Mouse (Mus musculus) Muller cell, postnatal 12 days (primary cell): ENCODE data around the gene Antxr1.

Experiments used
- DNase-seq: peaks from one replicate; pipeline ENCODE4 v3.0.0-alpha.2; 2015; ENCODE audit errors: inconsistent ontology term

Antxr1 gene

DNA sequence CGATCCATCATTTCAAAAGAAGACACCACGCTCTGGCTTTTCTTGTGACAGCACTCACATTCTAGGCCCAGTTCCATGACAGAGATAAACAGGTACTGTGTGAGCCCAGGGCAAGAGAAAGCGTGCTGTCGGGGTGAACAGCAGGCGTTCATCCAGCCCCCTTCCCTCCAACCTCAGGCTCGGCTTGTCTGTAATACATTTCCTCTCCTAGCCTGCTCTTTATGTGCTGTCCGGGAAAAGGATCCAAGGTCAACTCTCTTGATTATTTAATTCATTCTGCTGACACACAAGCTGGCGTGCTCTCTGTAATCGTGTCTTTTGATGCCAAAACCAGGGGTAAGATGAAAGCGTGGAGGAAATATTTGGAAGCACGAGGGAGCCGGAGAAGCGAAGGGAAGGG, 192.0 kb downstream of the Antxr1 start:
- peak; percentile 20 for DNase-seq

- no peak for DNase-seq
Observed at GRCm38 (mm10) chr6:87142239-87142638, 193.4 kb downstream of the Antxr1 start.

GRCm38 (mm10) chr6:87139796-87140553, 195.6 kb downstream of the Antxr1 start:
- DNase-seq, result no peak

- no peak for DNase-seq
Observed at GRCm38 (mm10) chr6:87138479-87138878, 197.1 kb downstream of the Antxr1 start.

DNA sequence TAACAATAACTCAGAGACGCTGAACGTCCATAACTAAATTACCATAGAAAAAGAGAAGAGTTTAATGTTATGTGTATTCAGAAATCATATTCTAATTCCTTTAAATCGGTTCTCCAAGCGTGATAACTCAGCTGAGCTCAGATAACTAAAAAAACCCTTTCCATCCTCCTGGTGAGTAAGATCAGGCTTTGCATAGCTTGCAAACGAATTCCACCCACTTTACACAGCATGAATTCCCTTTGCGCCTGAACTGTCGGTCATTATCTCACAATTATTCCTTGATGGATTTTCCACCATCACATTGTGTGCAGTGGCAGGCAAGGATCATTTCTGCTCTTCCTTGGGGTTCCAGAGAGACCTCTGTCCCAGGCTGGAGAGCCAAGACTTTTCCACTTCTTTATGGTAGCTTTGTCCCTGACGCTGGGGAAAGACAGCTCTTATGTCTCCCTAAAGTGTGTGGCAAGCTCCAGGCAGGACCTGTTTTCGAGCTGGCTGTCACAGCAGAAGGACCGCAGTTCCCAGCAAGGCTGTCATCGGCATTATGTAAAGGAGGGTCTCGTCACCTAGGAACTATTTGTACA, 201.6 kb downstream of the Antxr1 start:
- DNase-seq, result no peak

GRCm38 (mm10) chr6:87133520-87133919, 202.1 kb downstream of the Antxr1 start:
- no peak for DNase-seq

- no peak for DNase-seq
Observed at GRCm38 (mm10) chr6:87131078-87131477, 204.5 kb downstream of the Antxr1 start.

GRCm38 (mm10) chr6:87130628-87131027, 205.0 kb downstream of the Antxr1 start:
- DNase-seq, result no peak

GRCm38 (mm10) chr6:87129861-87130260, 205.8 kb downstream of the Antxr1 start:
- DNase-seq, result no peak

DNA sequence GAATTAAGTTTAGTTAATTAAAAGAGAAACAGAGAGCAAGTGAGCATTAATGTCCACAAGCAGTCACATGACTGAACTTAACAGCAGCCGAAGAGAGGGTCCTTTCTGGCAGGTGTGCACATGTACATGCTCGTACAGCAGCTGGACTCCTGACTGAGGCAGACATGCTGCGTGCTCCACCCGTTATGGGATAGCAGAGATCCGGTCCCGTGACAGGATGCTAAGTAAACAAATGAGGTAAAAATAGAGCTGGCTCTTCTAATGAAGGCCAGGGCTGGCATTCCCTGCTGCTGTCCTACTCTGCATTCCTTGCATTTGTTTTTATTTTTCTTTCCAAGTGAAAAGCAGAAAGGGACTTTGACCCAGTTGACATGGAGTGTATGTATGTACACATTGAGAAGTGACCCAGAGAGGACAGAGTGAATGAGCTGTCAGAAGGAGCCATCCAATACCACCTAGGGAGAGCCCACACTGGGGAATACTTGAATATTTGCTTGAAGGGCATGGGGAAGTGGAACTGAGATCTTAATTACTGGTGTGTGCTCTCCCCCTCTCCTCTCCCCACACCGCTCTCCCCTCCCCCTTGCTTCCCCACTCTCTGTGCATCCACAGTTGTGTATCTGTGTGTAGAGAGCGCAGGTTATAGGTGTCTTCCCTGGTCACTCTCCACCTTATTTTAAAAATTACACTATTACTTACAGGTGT, 208.4 kb downstream of the Antxr1 start:
- DNase-seq, result no peak

DNA sequence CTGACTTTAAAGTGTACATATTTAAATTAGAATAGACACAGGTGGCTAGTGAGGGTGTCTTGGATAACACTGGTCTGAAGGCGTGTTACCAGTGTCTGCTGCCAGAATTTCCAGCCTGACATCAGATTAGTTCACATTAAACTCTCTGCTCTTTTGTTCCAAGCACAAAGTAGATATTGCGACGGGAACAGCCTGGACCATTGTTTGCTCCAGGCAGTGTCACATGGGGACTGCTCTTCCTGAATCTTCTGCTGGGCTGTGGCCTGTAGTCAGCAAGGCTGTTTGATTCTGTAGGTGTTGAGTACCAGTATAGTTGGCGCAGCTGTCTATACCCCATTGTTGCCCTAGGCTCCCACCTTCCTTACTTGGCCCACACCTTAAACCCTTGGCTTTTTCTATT, 211.6 kb downstream of the Antxr1 start:
- DNase-seq, result no peak

DNA sequence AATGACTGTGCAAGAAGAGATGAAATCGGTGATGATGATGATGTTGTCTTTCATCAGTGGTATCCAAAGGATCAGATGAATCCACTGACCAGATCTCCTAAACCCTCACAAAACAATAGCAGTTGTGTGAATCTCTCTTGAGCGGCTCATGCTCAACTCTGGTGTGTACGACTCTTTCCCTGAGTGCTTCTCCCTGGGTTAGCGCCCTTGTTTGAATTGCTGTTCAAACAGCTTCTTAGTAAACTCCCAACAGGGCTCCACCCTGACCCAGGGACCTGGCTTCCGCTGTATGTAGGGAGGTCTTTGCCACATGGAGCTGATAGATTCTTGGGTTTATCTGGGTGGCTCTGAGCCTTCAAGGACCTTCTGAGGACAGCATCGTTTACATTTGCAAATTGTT, 212.2 kb downstream of the Antxr1 start:
- DNase-seq, result no peak

DNA sequence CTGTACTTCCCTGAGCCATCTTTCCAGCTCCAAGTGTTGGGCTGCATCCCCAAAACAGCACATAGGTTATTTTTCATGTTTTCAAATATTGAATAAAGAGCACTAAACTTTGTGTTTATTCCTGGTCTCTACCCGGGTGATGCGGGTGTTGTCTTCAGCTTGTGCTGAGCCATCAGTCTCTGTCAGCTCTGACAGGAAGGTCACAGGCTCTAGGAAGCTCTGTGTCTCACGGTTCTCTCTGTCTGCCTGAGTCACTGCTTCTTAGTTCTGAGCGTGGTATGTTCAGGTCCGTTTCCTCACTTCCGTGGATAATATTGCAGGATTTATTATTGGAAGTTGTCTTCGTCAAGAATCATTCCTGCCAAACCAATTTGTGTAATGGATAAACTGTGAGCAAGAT, 213.7 kb downstream of the Antxr1 start:
- DNase-seq, result no peak

GRCm38 (mm10) chr6:87120661-87121060, 215.0 kb downstream of the Antxr1 start:
- no peak for DNase-seq

DNA sequence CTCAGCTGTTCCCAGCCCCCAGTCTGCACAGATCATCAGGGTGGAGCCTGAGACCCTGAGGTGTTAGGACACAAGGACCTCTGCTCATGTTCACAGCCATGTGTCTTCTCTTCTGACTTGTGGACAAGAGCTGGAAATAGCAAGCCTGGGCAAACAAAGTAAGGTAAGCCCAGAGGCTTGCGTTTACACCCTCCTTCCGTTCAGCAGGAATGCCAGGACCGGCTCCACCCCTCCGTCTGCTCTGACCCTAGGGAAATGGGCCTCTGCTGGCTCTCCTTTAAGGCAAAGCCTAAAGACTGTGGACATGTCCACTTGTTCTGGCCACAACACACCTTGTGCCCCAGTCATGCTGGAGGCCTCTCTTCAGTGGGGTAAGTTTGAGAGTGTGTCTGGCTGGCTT, 215.6 kb downstream of the Antxr1 start:
- no peak for DNase-seq

DNA sequence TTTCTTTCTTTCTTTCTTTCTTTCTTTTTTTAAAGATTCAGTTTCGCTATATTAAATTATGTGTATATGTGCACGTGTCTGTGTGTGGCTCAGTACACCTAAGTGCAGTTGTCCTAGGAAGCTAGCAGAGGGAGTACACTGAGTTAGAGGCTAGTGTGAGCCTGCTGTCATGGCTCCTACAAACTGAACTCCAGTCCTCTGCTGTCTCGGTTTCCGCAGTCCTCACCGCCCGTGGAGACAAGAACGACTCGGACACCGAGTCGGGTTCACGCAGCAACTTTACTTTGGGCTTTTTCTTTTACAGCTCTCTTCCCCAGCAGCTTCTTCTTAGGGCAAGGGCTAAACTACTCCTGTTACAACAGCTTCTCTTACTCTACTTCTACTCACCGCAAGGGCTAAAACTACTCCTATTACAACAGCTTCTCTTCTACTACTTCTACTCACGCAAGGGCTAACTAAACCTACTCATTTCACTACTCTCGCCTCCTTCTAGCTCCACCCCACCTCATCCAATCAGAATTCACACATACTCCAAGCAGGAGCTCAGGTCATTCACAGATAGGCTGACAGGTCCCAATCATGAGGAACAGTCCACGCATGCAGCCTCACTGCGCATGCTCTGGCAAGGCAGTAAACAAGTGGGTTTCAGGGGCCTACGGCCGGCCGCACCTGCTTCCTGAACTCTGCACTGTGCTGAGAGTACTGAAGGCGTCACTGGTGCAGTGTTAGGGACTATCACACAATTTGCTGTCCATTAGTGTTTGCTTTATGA, 216.4 kb downstream of the Antxr1 start:
- no peak for DNase-seq

- no peak for DNase-seq
Observed at GRCm38 (mm10) chr6:87116596-87116995, 219.0 kb downstream of the Antxr1 start.

DNA sequence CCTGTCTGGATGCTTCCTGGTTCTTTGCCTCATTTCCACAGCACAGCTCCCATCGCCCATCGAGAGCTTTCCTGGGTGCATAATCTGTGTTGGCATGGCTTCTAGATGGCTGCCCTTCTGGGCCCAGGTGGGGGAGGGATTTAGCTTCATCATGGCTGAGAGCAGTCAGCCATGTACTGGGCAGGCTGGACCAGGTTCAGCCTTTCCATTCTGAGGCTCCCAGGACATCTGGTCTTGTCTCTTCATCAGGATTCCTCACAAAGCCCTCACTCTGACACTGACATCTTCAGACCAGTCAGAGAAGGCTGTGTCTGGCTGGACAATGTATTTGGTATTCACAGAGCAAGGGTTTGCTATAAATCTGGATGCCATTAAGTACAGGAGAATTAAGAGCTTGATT, 219.6 kb downstream of the Antxr1 start:
- no peak for DNase-seq

DNA sequence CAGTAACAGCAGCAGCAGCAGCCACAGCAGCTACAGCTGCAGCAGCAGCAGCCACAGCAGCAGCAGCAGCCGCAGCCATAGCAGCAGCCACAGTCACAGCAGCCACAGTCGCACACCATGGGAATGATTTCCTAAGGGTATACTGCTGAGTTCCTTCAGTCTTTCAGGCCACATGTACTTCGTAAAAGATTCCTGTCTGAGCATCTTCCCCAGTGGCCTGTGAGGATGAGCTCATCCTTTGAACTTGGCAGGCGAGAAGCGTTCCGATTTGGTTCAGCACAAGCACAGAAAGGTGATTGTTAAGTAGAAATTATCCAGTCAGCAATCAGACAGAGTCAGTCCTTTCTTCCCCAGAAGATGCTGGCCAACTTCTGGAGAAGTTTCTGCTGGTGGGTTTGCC, 223.5 kb downstream of the Antxr1 start:
- peak; percentile 67 for DNase-seq

DNA sequence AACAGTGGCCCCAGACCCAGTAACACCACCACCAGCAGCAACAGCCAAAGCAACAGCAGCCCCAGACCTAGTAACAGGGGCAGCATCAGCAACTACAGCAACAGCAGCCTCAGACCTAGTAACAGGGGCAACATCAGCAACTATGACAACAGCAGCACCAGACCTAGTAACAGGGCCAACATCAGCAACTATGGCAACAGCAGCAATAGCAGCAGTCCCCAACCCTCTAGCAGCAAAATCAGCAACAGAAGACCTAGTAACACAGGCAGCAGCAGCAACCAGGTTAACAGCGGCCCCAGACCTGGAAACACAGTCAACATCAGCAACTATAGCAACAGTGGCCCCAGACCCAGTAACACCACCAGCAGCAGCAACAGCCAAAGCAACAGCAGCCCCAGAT, 224.1 kb downstream of the Antxr1 start:
- DNase-seq, result no peak

- no peak for DNase-seq
Observed at GRCm38 (mm10) chr6:87104123-87104796, 231.4 kb downstream of the Antxr1 start, which contains the start of gene D6Ertd527e. D6Ertd527e (plus strand) TSS chr6:87104746.

DNA sequence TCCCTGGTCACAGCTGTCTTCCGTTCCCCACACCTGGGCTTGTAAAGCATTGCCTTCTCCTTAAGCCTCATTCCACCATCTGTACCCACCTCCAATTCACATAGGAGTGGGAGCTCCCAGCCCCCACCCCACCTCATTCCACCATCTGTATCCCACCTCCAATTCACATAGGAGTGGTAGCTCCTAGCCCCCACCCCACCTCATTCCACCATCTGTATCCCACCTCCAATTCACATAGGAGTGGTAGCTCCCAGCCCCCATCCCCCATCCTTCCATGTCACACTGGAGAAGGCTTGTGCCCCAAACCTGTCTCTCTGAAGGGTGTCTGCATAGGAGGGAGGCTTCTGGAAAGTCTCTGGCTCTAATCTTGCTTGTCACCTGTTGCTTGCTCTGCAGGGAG, 232.3 kb downstream of the Antxr1 start:
- no peak for DNase-seq
